Mouse (Mus musculus) intestine, embryonic 14.5 days (tissue): ENCODE data around the gene Nt5c1a. TPM values are rescaled to one million over a fixed set of nuclear protein-coding genes. Genes with fewer than 3 reads are reported as not detected.

Experiments
- ATAC-seq: fragments of 200-750 bp; cut with Nextera tagmentation; replicated peaks from 2 replicates; pipeline ENCODE4 v1.8.0; 2017; ENCODE audit warnings: low read depth, moderate number of reproducible peaks, moderate TSS enrichment, moderate library complexity; ENCODE audit not compliant: low FRiP score, low TSS enrichment
- DNase-seq: peaks from one replicate; pipeline ENCODE4 v3.0.0-alpha.2; 2018; ENCODE audit warnings: low spot score
- H3K27ac ChIP-seq: fragments of 300-500 bp; sonication (generic); 2 replicates; pipeline ENCODE4 v1.5.1; 2014; ENCODE audit warnings: low read depth, mild to moderate bottlenecking, control low read depth
- H3K27me3 ChIP-seq: fragments of 300-500 bp; sonication (generic); replicated peaks from 2 replicates; pipeline ENCODE4 v1.6.1; 2014; ENCODE audit warnings: low read length, control low read depth; ENCODE audit not compliant: control insufficient read depth, insufficient read depth
- H3K36me3 ChIP-seq: fragments of 300-500 bp; sonication (generic); 2 replicates; pipeline ENCODE4 v1.6.1; 2014; ENCODE audit warnings: low read length, control low read depth; ENCODE audit not compliant: control insufficient read depth, insufficient read depth
- H3K4me1 ChIP-seq: fragments of 300-500 bp; sonication (generic); replicated peaks from 2 replicates; pipeline ENCODE4 v1.6.1; 2014; ENCODE audit warnings: low read length, control low read depth, mixed read lengths; ENCODE audit not compliant: control insufficient read depth, insufficient read depth
- H3K4me2 ChIP-seq: fragments of 300-500 bp; sonication (generic); 2 replicates; pipeline ENCODE4 v1.6.1; 2014; ENCODE audit warnings: low read length
- H3K4me3 ChIP-seq: fragments of 300-500 bp; sonication (generic); 2 replicates; pipeline ENCODE4 v1.5.1; 2014; ENCODE audit warnings: low read depth, low read length, control low read depth, mixed read lengths
- H3K9ac ChIP-seq: fragments of 300-500 bp; sonication (generic); 2 replicates; pipeline ENCODE4 v1.6.1; 2014; ENCODE audit warnings: mild to moderate bottlenecking, low read length
- H3K9me3 ChIP-seq: fragments of 300-500 bp; sonication (generic); 2 replicates; pipeline ENCODE4 v1.6.1; 2016; ENCODE audit warnings: low read length, control low read depth; ENCODE audit not compliant: control insufficient read depth
- WGBS: fragments of 180-500 bp; shearing (Covaris S2); extraction: QIAGEN DNeasy Blood & Tissue Kit; methylation state at CpG from one replicate; pipeline ENCODE4 v1.1.7; 2014; 5-methylcytosine and 5-hydroxymethylcytosine counted together
- polyA plus RNA-seq: library from polyadenylated mRNA; unstranded; fragments of >200 nt; fragmentation: Nextera tagmentation; extraction: Ambion mirVana; gene quantifications from 2 replicates; pipeline ENCODE4 v1.2.1, GENCODE M21; 2014

Nt5c1a gene
- polyA plus RNA-seq, 1 experiment from 2014 or later, result not detected

- 10% methylated on average over 15 of the region's 15 CpGs for WGBS
- Histone ChIP-seq H3K4me3 (no peak overlapping the region), H3K9me3 (no peaks in the 10 kb centered on the region), H3K4me1 (peaks cover 7% of the 10 kb centered on the region), H3K36me3 (no peaks in the 10 kb centered on the region), H3K9ac (0 out of 2 replicates have a peak overlapping the region, but pooled peaks have one; percentile 3), H3K4me2 (peak overlapping the region; percentile 35), H3K27me3 (no peaks in the 10 kb centered on the region), H3K27ac (no peak overlapping the region)
- 0 out of 2 replicates have a peak, but pooled peaks have one; percentile 32 for ATAC-seq
- no peak for DNase-seq
Measured at GRCm38 (mm10) chr4:123162305-123162917, 38.9 kb upstream of the Nt5c1a start.

GRCm38 (mm10) chr4:123164157-123164556 is 37.1 kb upstream of the Nt5c1a start:
- Histone ChIP-seq H3K4me3 (no peak overlapping the region), H3K9me3 (0 out of 2 replicates have a peak, but pooled peaks cover 1% of the 10 kb centered on the region), H3K27ac (no peak overlapping the region), H3K9ac (no peak overlapping the region), H3K4me2 (no peak overlapping the region), H3K36me3 (no peaks in the 10 kb centered on the region), H3K4me1 (peaks cover 7% of the 10 kb centered on the region), H3K27me3 (no peaks in the 10 kb centered on the region)
- no peak for DNase-seq
- whole genome bisulfite sequencing, result 52% methylated on average over 15 of the region's 15 CpGs
- ATAC-seq, result no peak

DNA sequence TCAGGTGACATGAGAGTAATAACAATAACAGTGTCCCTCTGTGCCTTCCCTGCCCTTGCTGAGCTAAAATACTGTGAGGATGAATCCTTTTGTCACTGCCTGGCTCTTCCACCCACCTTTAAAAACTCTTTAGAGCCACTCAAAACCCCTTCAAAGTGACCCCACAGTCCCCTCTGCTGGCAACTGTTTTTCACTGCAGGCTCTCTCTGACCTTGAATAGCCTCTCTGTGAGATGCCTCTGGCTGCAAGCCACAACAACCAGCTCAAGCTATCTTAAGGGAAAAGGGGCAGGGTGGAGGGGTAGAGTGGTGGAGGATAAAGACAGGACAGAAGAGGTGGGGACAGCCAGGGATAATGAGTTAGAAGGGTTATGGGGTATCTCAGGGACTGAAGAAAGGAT is 29.5 kb upstream of the Nt5c1a start:
- ATAC-seq (no peak), DNase-seq (no peak)
- no peak overlapping the region for H3K4me3 ChIP-seq
- no peaks in the 10 kb centered on the region for H3K27me3 ChIP-seq
- H3K36me3 ChIP-seq, result no peaks in the 10 kb centered on the region
- H3K4me1 ChIP-seq, result no peaks in the 10 kb centered on the region
- H3K9me3 ChIP-seq, result 0 out of 2 replicates have a peak, but pooled peaks cover 4% of the 10 kb centered on the region
- H3K27ac ChIP-seq, result no peak overlapping the region
- no peak overlapping the region for H3K9ac ChIP-seq
- H3K4me2 ChIP-seq, result no peak overlapping the region

DNA sequence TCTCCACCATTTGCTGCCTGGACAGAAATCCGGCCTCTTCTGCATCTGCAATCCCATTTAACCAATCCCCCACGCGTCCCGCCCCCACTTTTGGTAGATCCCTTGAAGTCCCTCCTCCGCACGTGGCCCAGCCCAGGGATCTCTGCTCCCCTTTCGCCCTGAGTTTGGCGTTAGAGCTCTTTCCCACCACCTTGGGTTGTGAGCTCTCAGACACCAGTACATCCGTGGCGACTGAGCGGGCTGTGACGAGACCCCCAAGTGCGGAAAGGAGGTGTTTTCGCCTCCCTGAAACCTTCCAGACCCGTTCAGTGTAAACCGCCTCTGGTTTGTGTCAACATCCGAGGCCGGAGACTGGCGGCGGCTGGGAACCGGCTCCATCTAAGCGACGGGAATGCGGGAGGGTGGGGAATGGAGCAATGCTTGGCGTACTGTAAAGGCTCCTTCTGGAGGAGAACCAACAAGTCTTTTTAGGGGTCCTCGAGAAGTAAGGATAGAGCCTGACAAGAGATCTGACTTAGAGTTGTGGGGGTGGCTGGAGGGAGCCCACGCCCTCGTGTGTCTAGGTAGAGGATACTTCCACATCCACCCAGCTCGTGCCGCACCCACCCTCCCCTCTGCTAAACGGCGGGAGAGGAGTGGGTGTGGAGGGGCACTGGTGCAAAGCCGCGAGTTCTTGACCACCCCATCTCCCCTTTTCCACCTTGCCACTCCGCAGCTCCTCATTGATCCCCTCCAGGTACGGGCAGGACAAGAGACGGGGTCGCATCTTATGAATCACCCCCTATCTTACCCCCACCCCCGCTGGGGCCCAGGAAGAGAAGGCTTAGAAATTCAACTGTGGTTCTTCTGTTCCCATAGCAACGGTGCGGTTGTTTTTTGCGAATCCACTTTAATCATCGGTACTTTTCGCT is 18.7 kb upstream of the Nt5c1a start, which contains the start of gene Hpcal4:
Hpcal4 (plus strand) TSS at position 900 of the 911 bp plus-strand sequence.
- H3K9ac ChIP-seq, result peak within 1 kb of the TSS; percentile 39
- under 1% methylated on average over 44 of the region's 44 CpGs for WGBS
- peak; percentile 73 for ATAC-seq
- peaks cover 6% of the 10 kb centered on the region; the same call in 1 of the 2 replicates for H3K4me1 ChIP-seq
- no peaks in the 10 kb centered on the region for H3K9me3 ChIP-seq
- no peaks in the 10 kb centered on the region for H3K36me3 ChIP-seq
- peak within 1 kb of the TSS; percentile 71 for H3K27ac ChIP-seq
- H3K4me3 ChIP-seq, result peak within 1 kb of the TSS; percentile 42
- DNase-seq, result peak; percentile 86
- peaks cover 36% of the 10 kb centered on the region for H3K27me3 ChIP-seq
- peak within 1 kb of the TSS; percentile 83 for H3K4me2 ChIP-seq

DNA sequence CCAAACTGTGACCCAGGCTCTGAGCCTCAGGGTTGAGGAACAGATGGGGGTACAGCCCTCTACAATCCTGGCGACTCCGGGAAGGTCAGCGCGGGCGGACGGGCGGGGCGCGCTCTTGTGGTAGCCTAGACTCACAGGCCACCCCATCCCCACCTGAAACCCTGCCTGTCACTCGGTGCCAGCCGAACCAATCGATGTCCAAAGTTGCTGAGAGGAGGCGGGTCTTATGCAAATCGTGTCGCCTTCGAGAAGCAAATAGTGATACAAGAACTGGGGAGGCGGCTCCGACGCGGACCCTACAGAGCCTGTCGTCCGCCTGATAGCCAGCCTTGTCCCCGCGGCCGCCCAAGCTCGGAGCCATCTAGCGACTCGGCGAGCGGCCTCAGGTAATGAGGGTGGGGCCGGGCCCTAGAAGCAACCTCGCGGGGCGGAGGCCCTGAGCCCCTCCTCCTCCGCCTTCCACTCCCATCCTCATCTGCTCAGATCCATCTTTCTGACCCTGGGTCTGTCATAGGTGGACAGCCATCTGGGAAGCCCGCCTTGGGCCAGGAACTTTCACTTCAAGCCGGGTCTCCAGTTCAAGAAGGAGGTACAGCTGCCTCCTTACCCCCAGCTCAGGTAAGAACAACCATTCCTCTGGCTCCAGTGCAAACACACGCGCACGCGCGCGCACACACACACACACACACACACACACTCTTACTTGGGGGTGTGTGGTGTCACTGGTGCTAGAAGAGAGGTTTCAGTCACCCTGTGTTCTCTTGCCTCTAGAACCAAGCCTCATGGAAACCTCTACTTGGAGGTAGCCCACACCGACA is 17.9 kb upstream of the Nt5c1a start:
- Histone ChIP-seq H3K4me2 (peak overlapping the region; percentile 83), H3K9ac (peak overlapping the region; percentile 39), H3K27ac (peak overlapping the region; percentile 71; the same call in 1 of the 2 replicates), H3K27me3 (peaks cover 36% of the 10 kb centered on the region), H3K36me3 (no peaks in the 10 kb centered on the region), H3K4me1 (peaks cover 6% of the 10 kb centered on the region; the same call in 1 of the 2 replicates), H3K4me3 (peak overlapping the region; percentile 42), H3K9me3 (no peaks in the 10 kb centered on the region)
- 10% methylated on average over 44 of the region's 44 CpGs for whole genome bisulfite sequencing
- DNase-seq, result peak; percentile 91
- ATAC-seq, result peak; percentile 88

DNA sequence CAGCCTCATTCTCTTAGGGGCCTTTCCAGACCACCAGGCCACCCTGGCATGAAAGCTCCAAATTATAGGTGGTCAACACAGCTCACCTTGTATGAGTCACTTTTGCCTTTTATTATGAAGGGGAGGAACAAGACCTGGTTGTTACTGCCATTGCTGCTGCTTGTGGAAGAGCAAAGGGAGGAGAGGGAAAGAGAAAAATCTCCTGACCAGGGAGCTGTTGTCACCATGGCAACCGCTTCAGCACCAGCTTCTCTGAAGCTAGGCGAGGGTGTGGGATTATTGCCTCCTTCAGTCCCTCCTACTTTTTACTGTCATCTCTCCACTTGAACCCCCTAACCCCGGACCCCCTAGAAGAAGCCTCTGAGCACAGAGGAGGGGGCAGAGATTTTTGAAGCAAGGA is 16.5 kb upstream of the Nt5c1a start:
- Histone ChIP-seq H3K36me3 (no peaks in the 10 kb centered on the region), H3K4me2 (no peak overlapping the region), H3K9me3 (no peaks in the 10 kb centered on the region), H3K27me3 (peaks cover 36% of the 10 kb centered on the region), H3K9ac (no peak overlapping the region), H3K4me3 (no peak overlapping the region), H3K4me1 (peaks cover 6% of the 10 kb centered on the region; the same call in 1 of the 2 replicates), H3K27ac (no peak overlapping the region)
- DNase-seq, result no peak
- 45% methylated on average over 3 of the region's 3 CpGs for WGBS
- ATAC-seq, result no peak

GRCm38 (mm10) chr4:123192336-123192735 is 9.0 kb upstream of the Nt5c1a start:
- H3K36me3 ChIP-seq, result no peaks in the 10 kb centered on the region
- H3K27ac ChIP-seq, result no peak overlapping the region
- DNase-seq (no peak), ATAC-seq (no peak)
- no peak overlapping the region for H3K4me3 ChIP-seq
- 80% methylated on average over 11 of the region's 11 CpGs for whole genome bisulfite sequencing
- no peaks in the 10 kb centered on the region for H3K9me3 ChIP-seq
- no peak overlapping the region for H3K9ac ChIP-seq
- H3K4me1 ChIP-seq, result no peaks in the 10 kb centered on the region
- H3K27me3 ChIP-seq, result no peaks in the 10 kb centered on the region; the same call in 1 of the 2 replicates
- H3K4me2 ChIP-seq, result no peak overlapping the region

- Histone ChIP-seq H3K9ac (no peak overlapping the region), H3K4me1 (no peaks in the 10 kb centered on the region), H3K4me3 (no peak overlapping the region), H3K4me2 (no peak overlapping the region), H3K27me3 (no peaks in the 10 kb centered on the region; the same call in 1 of the 2 replicates), H3K9me3 (no peaks in the 10 kb centered on the region), H3K27ac (no peak overlapping the region), H3K36me3 (no peaks in the 10 kb centered on the region)
- ATAC-seq (no peak), DNase-seq (no peak)
- WGBS, result 90% methylated on average over 11 of the region's 11 CpGs
Measured at GRCm38 (mm10) chr4:123193791-123194190, 7.5 kb upstream of the Nt5c1a start.
